Mouse (Mus musculus): ENCODE measurements around the gene Efna5.

GRCm38 (mm10) chr17:62591581-62592435, 289.3 kb downstream of the Efna5 start:
- TF ChIP-seq GATA1 (IDR thresholded peaks at IDR 0.05; ENCODE audit: borderline replicate concordance, low read length) (no peak), FLI1 (IDR thresholded peaks at IDR 0.05; ENCODE audit: low read length) (no peak)
